Mouse (Mus musculus): ENCODE data around the gene Phykpl. TPM values are rescaled to one million over a fixed set of nuclear protein-coding genes. Genes with fewer than 3 reads are reported as not detected.

Gene Phykpl
- polyA plus RNA-seq, 1 experiment = 7.0 TPM

- TF ChIP-seq MYOD1 (IDR thresholded peaks at IDR 0.05; ENCODE audit: control insufficient read depth in 1 of 3, insufficient read length in 2 of 3, low read depth in 2 of 3) (no peak), E2F4 (IDR thresholded peaks at IDR 0.05; ENCODE audit: insufficient read depth) (no peak)
- Histone ChIP-seq H3ac (ENCODE audit: control insufficient read depth, insufficient read length) (no peak overlapping the region), H3K4me2 (ENCODE audit: low read depth) (no peak overlapping the region)
These were observed 33.3 kb upstream of the Phykpl start for GRCm38 (mm10) chr11:51551253-51551652.

GRCm38 (mm10) chr11:51552091-51552490 is 32.5 kb upstream of the Phykpl start:
- no peak overlapping the region for H3K4me3 ChIP-seq
- TF ChIP-seq POLR2AphosphoS2 (IDR thresholded peaks at IDR 0.05; ENCODE audit: insufficient read length, low read depth) (no peak), TCF12 (IDR thresholded peaks at IDR 0.05; ENCODE audit: insufficient read depth, poor library complexity, severe bottlenecking) (peak; percentile 4), REST (IDR thresholded peaks at IDR 0.05; ENCODE audit: insufficient read depth, insufficient read length) (no peak), MYOD1 (IDR thresholded peaks at IDR 0.05; ENCODE audit: control insufficient read depth in 1 of 3, insufficient read length in 2 of 3, low read depth in 2 of 3) (peak in 1 of 3 experiments; percentile 78), SRF (IDR thresholded peaks at IDR 0.05; ENCODE audit: control insufficient read depth, insufficient read length, low read depth) (no peak), MYOG (IDR thresholded peaks at IDR 0.05; ENCODE audit: control insufficient read depth in 1 of 3, insufficient read depth in 1 of 3, insufficient read length in 2 of 3, low read depth in 2 of 3) (peak in 1 of 3 experiments; percentile 58)
- H3K79me2 ChIP-seq (ENCODE audit: control insufficient read depth, insufficient read depth) = no peaks in the 10 kb centered on the region
- no peak overlapping the region for H3ac ChIP-seq (ENCODE audit: control insufficient read depth, insufficient read length)
- H3K27me3 ChIP-seq (ENCODE audit: control insufficient read depth, insufficient read depth, insufficient read length) = peaks cover 11% of the 10 kb centered on the region
- H3K4me2 ChIP-seq (ENCODE audit: low read depth) = no peak overlapping the region
- no peaks in the 10 kb centered on the region for H3K36me3 ChIP-seq (ENCODE audit: control insufficient read depth, insufficient read depth)

More at GRCm38 (mm10) chr11:51551253-51551652, 33.3 kb upstream of the Phykpl start:
- peaks cover 12% of the 10 kb centered on the region for H3K27me3 ChIP-seq (ENCODE audit: control insufficient read depth, insufficient read depth, insufficient read length)
- no peaks in the 10 kb centered on the region for H3K79me2 ChIP-seq (ENCODE audit: control insufficient read depth, insufficient read depth)
- no peaks in the 10 kb centered on the region for H3K36me3 ChIP-seq (ENCODE audit: control insufficient read depth, insufficient read depth)
- no peak overlapping the region for H3K4me3 ChIP-seq

DNA sequence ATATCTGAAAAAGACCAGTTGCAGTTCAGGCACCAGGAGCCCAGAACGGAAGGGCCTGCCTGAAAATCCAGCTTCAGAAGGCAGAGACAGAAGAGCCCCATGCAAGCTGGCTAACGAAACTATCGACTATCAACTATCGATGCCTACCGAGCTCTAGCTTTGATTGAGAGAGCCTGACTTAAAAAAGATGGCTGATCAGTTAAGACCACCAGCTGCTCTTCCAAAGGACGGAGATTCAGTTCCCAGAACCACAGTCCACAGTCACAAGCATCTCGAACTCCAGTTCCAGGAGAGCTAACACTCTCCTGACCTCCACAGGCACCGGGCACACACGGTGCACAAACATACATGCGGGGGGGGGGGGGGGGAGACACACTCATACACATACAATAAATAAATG is 30.0 kb upstream of the Phykpl start:
- no peak for TF ChIP-seq MYOG (IDR thresholded peaks at IDR 0.05; ENCODE audit: control insufficient read depth in 1 of 3, insufficient read depth in 1 of 3, insufficient read length in 2 of 3, low read depth in 2 of 3)
- TF ChIP-seq SRF (IDR thresholded peaks at IDR 0.05; ENCODE audit: control insufficient read depth, insufficient read length, low read depth) = no peak
- TF ChIP-seq USF1 (IDR thresholded peaks at IDR 0.05; ENCODE audit: low read depth) = no peak
- no peak for TF ChIP-seq MAX (IDR thresholded peaks at IDR 0.05; ENCODE audit: low read depth)
- no peak for TF ChIP-seq CEBPB (IDR thresholded peaks at IDR 0.05; ENCODE audit: insufficient read depth, poor library complexity, severe bottlenecking)
- Histone ChIP-seq H3K4me2 (ENCODE audit: low read depth) (no peak overlapping the region), H3K27me3 (ENCODE audit: control insufficient read depth, insufficient read depth, insufficient read length) (peaks cover under 1% of the 10 kb centered on the region), H3K79me2 (ENCODE audit: control insufficient read depth, insufficient read depth) (no peaks in the 10 kb centered on the region), H3K36me3 (ENCODE audit: control insufficient read depth, insufficient read depth) (no peaks in the 10 kb centered on the region), H3K4me3 (no peak overlapping the region), H3ac (ENCODE audit: control insufficient read depth, insufficient read length) (no peak overlapping the region)

DNA sequence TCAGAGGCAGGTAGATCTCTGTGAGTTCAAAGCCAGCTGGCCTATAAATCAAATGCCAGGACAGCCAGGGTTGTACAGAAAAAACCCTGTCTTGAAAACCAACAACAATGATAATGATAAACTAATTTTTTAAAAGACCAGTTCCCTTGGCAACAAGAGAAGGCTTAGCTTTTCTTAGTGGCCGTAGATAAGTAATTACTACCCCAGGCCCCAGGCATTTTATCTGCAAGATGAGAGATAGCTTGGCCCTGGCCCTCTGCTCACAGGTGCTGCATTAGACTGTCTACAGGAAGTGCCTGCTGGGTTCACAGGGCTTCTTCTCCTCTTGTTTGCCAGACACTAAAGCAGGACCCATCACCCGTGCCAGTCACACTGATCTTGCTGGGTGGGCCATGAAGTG is 29.5 kb upstream of the Phykpl start:
- Histone ChIP-seq H3ac (ENCODE audit: control insufficient read depth, insufficient read length) (no peak overlapping the region), H3K36me3 (ENCODE audit: control insufficient read depth, insufficient read depth) (no peaks in the 10 kb centered on the region), H3K4me3 (no peak overlapping the region), H3K27me3 (ENCODE audit: control insufficient read depth, insufficient read depth, insufficient read length) (peaks cover 5% of the 10 kb centered on the region), H3K4me2 (ENCODE audit: low read depth) (no peak overlapping the region), H3K79me2 (ENCODE audit: control insufficient read depth, insufficient read depth) (no peaks in the 10 kb centered on the region)
- TF ChIP-seq MYOG (IDR thresholded peaks at IDR 0.05; ENCODE audit: control insufficient read depth in 1 of 3, insufficient read depth in 1 of 3, insufficient read length in 2 of 3, low read depth in 2 of 3) = no peak
- TF ChIP-seq SRF (IDR thresholded peaks at IDR 0.05; ENCODE audit: control insufficient read depth, insufficient read length, low read depth) = no peak
- no peak for TF ChIP-seq MAX (IDR thresholded peaks at IDR 0.05; ENCODE audit: low read depth)
- no peak for TF ChIP-seq TCF3 (IDR thresholded peaks at IDR 0.05; ENCODE audit: insufficient read length, low read depth)
- TF ChIP-seq CEBPB (IDR thresholded peaks at IDR 0.05; ENCODE audit: insufficient read depth, poor library complexity, severe bottlenecking) = no peak
- TF ChIP-seq E2F4 (IDR thresholded peaks at IDR 0.05; ENCODE audit: insufficient read depth) = no peak
- TF ChIP-seq POLR2AphosphoS2 (IDR thresholded peaks at IDR 0.05; ENCODE audit: insufficient read length, low read depth) = no peak
- no peak for TF ChIP-seq TCF12 (IDR thresholded peaks at IDR 0.05; ENCODE audit: insufficient read depth, poor library complexity, severe bottlenecking)
- TF ChIP-seq USF1 (IDR thresholded peaks at IDR 0.05; ENCODE audit: low read depth) = no peak
- no peak for TF ChIP-seq REST (IDR thresholded peaks at IDR 0.05; ENCODE audit: insufficient read depth, insufficient read length)
- TF ChIP-seq MYOD1 (IDR thresholded peaks at IDR 0.05; ENCODE audit: control insufficient read depth in 1 of 3, insufficient read length in 2 of 3, low read depth in 2 of 3) = no peak
- TF ChIP-seq POLR2A (IDR thresholded peaks at IDR 0.05; ENCODE audit: insufficient read length, low read depth) = no peak

DNA sequence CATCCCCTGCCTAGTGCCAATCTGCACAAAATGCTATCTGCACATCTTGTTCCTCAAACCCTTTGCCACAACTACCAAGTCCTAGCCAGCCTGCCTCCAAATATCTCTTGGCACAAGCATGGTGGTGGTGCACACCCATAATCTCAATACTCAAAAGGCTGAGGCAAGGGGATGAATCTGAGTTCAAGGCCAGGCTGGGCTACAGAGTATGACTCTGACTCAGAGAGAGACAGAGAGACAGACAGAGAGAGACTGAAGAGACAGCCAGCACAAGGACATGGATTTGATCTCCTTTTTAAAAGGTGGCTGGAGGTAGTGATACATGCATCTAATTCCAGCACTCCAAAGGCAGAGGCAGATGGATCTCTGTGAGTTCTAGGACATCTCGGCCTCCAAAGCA is 21.3 kb upstream of the Phykpl start:
- no peaks in the 10 kb centered on the region for H3K36me3 ChIP-seq (ENCODE audit: control insufficient read depth, insufficient read depth)
- TF ChIP-seq E2F4 (IDR thresholded peaks at IDR 0.05; ENCODE audit: insufficient read depth) = no peak
- no peak for TF ChIP-seq USF1 (IDR thresholded peaks at IDR 0.05; ENCODE audit: low read depth)
- no peak for TF ChIP-seq TCF3 (IDR thresholded peaks at IDR 0.05; ENCODE audit: insufficient read length, low read depth)
- TF ChIP-seq CEBPB (IDR thresholded peaks at IDR 0.05; ENCODE audit: insufficient read depth, poor library complexity, severe bottlenecking) = no peak
- TF ChIP-seq REST (IDR thresholded peaks at IDR 0.05; ENCODE audit: insufficient read depth, insufficient read length) = no peak
- TF ChIP-seq TCF12 (IDR thresholded peaks at IDR 0.05; ENCODE audit: insufficient read depth, poor library complexity, severe bottlenecking) = no peak
- no peak for TF ChIP-seq POLR2AphosphoS2 (IDR thresholded peaks at IDR 0.05; ENCODE audit: insufficient read length, low read depth)
- TF ChIP-seq MYOD1 (IDR thresholded peaks at IDR 0.05; ENCODE audit: control insufficient read depth in 1 of 3, insufficient read length in 2 of 3, low read depth in 2 of 3) = no peak
- no peak for TF ChIP-seq MYOG (IDR thresholded peaks at IDR 0.05; ENCODE audit: control insufficient read depth in 1 of 3, insufficient read depth in 1 of 3, insufficient read length in 2 of 3, low read depth in 2 of 3)
- TF ChIP-seq MAX (IDR thresholded peaks at IDR 0.05; ENCODE audit: low read depth) = no peak
- no peak for TF ChIP-seq SRF (IDR thresholded peaks at IDR 0.05; ENCODE audit: control insufficient read depth, insufficient read length, low read depth)
- no peak for TF ChIP-seq POLR2A (IDR thresholded peaks at IDR 0.05; ENCODE audit: insufficient read length, low read depth)
- H3ac ChIP-seq (ENCODE audit: control insufficient read depth, insufficient read length) = no peak overlapping the region
- H3K4me3 ChIP-seq = no peak overlapping the region
- H3K4me2 ChIP-seq (ENCODE audit: low read depth) = no peak overlapping the region
- no peaks in the 10 kb centered on the region for H3K79me2 ChIP-seq (ENCODE audit: control insufficient read depth, insufficient read depth)
- H3K27me3 ChIP-seq (ENCODE audit: control insufficient read depth, insufficient read depth, insufficient read length) = peaks cover 49% of the 10 kb centered on the region

Measured in myocyte (in vitro differentiated cells).